Mouse (Mus musculus): ENCODE measurements around the gene Tmem141. TPM values are rescaled to one million over a fixed set of nuclear protein-coding genes. Genes with fewer than 3 reads are reported as not detected.

Tmem141 gene
- polyA plus RNA-seq (2014; fragmentation: Nextera tagmentation; extraction: Ambion mirVana): 12.6 and 17.9 TPM in 2 replicates

DNA sequence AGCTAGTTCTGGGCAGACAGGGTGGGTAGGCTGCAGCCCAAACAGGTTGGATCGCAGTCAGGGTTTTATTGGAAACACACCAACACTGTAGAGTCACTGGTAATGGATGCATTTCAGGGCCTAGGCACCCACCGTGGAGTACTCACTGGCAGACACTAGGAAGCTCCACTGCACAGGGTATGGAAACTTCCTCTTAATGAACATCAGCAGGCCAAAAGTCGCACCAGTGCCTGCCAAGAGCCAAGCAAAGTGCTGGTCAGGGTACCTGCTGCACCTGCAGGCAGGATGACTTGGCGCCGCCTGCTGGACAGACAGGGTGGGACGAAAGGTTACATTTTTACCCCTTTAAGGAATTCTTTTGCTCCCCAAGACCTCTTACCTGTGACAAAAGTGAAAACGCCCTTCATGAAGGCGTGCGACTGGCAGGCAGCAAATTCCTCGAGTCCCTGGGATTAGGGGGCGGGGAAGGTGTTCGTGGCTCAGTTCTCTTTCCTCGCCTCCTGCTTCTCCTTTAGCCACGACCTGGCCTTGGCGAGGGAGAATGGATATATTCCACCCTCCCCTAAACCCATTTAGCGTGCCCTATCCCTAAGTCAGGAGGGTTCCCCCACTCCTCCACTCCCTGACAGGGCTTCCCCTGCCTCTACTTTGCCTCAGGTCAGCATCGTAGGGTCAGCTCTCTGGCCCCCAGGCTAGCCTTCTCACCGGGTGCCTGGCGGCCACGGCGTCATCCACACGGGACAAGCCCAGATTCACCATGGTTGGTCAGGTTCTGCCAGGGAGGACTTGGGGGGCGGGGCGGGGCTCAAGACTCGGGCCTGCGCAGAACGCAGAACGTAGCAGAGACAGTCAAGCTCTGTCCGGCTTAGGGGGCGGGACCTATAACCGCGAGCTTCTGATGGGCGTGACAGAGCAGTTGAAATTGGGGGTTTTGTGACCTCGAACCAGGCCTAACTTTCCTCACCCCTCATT is at the start of gene Tmem141:
Tmem141 (minus strand) TSS at position 777 of the 972 bp plus-strand sequence.
- WGBS: 5% methylated on average over 34 of the region's 34 CpGs
- DNase-seq (ENCODE audit: low spot score): peak; percentile 88
- no peaks in the 10 kb centered on the region for H3K9me3 ChIP-seq (ENCODE audit: control insufficient read depth, low read length)
- no peaks in the 10 kb centered on the region for H3K36me3 ChIP-seq (ENCODE audit: control insufficient read depth, insufficient read depth, low read length)
- ATAC-seq (replicated peaks; ENCODE audit: low FRiP score): peak; percentile 92
- H3K27ac ChIP-seq (ENCODE audit: low read depth, low read length): no peak within 1 kb of the TSS
- H3K9ac ChIP-seq (ENCODE audit: low read length): peak within 1 kb of the TSS; percentile 62
- H3K4me2 ChIP-seq (ENCODE audit: low read depth, low read length, severe bottlenecking): peak within 1 kb of the TSS; percentile 72
- H3K27me3 ChIP-seq (ENCODE audit: control insufficient read depth, insufficient read depth, low read length): peaks cover 7% of the 10 kb centered on the region
- H3K4me1 ChIP-seq (replicated peaks; ENCODE audit: control insufficient read depth, insufficient read depth, low read length): no peaks in the 10 kb centered on the region; the same call in 1 of the 2 replicates
- peak within 1 kb of the TSS; percentile 38 for H3K4me3 ChIP-seq (ENCODE audit: low read depth, low read length)

DNA sequence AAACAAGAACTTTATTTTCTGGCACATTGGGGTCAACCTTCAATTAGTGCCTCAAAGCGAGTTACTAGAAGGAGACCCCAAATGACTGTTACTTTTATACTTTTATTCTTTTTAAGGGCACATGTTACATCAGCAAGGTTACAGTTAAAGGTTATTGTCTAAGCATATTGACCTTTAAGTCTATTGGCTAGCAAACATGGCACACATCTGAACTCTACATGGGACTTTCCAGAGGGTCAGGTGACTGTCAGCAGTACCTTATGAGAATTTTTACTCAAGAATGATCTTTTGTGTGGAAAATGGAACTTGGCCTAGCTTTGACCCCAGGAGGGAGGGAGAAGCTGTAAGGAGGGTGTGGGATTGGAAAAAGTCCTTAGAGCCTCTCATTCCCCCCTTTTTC is 44.7 kb upstream of the Tmem141 start:
- Histone ChIP-seq H3K9me3 (ENCODE audit: control insufficient read depth, low read length) (no peaks in the 10 kb centered on the region), H3K27me3 (ENCODE audit: control insufficient read depth, insufficient read depth, low read length) (no peaks in the 10 kb centered on the region), H3K4me2 (ENCODE audit: low read depth, low read length, severe bottlenecking) (no peak overlapping the region), H3K4me3 (ENCODE audit: low read depth, low read length) (no peak overlapping the region), H3K9ac (ENCODE audit: low read length) (no peak overlapping the region), H3K36me3 (ENCODE audit: control insufficient read depth, insufficient read depth, low read length) (no peaks in the 10 kb centered on the region), H3K27ac (ENCODE audit: low read depth, low read length) (no peak overlapping the region), H3K4me1 (replicated peaks; ENCODE audit: control insufficient read depth, insufficient read depth, low read length) (no peaks in the 10 kb centered on the region)
- DNase-seq (ENCODE audit: low spot score) (peak; percentile 13), ATAC-seq (replicated peaks; ENCODE audit: low FRiP score) (no peak)
- WGBS: 76% methylated on average over 1 of the region's 1 CpGs

DNA sequence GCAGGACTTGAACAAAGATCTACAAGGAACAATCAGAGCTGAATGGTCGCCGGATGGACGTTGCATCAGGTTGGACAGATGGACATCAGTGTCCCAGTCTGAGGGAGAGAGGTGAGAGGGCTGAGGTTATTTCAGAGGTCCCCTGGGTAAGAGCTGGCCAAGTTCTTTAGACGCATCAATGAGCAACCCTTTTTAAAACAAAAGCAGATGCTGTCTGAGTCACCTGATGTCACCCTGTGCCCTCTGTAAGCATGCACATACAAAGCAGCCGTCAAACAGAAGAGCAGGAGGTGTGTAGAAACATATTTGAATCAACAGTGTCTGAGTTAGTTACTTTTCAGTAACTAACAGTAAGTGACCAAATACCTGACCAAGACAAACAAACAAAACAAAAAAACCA is 42.3 kb upstream of the Tmem141 start:
- no peaks in the 10 kb centered on the region for H3K27me3 ChIP-seq (ENCODE audit: control insufficient read depth, insufficient read depth, low read length)
- no peak for ATAC-seq (replicated peaks; ENCODE audit: low FRiP score)
- H3K9ac ChIP-seq (ENCODE audit: low read length): no peak overlapping the region
- no peaks in the 10 kb centered on the region for H3K36me3 ChIP-seq (ENCODE audit: control insufficient read depth, insufficient read depth, low read length)
- 87% methylated on average over 5 of the region's 5 CpGs for WGBS
- H3K4me3 ChIP-seq (ENCODE audit: low read depth, low read length): no peak overlapping the region
- no peak overlapping the region for H3K4me2 ChIP-seq (ENCODE audit: low read depth, low read length, severe bottlenecking)
- no peaks in the 10 kb centered on the region for H3K4me1 ChIP-seq (replicated peaks; ENCODE audit: control insufficient read depth, insufficient read depth, low read length)
- DNase-seq (ENCODE audit: low spot score): no peak
- no peaks in the 10 kb centered on the region for H3K9me3 ChIP-seq (ENCODE audit: control insufficient read depth, low read length)
- no peak overlapping the region for H3K27ac ChIP-seq (ENCODE audit: low read depth, low read length)

DNA sequence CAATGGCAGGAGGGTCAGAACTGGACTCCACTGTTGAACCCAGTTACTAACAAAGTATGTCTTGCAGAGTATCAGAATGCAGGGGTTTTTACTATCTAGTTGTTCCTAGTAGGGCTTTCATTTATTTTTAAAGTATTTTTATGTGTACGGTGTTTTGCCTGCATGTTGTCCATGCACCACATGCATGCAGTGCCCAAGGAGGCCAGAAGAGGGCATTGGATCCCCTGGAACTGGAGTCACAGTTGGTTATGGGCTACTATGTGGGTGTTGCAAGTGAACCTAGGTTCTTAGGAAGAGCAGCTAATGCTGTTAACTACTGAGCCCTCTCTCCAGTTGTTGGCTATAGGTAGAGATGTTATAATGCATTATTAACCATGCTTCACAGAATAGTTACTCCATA is 41.7 kb upstream of the Tmem141 start:
- peak; percentile 70 for DNase-seq (ENCODE audit: low spot score)
- no peak overlapping the region for H3K9ac ChIP-seq (ENCODE audit: low read length)
- 72% methylated on average over 1 of the region's 1 CpGs for WGBS

GRCm38 (mm10) chr2:25661245-25661970 is 39.6 kb upstream of the Tmem141 start:
- ATAC-seq (replicated peaks; ENCODE audit: low FRiP score): no peak
- WGBS: 90% methylated on average over 6 of the region's 6 CpGs
- no peak overlapping the region for H3K4me2 ChIP-seq (ENCODE audit: low read depth, low read length, severe bottlenecking)
- no peak overlapping the region for H3K27ac ChIP-seq (ENCODE audit: low read depth, low read length)
- no peak overlapping the region for H3K4me3 ChIP-seq (ENCODE audit: low read depth, low read length)
- no peak overlapping the region for H3K9ac ChIP-seq (ENCODE audit: low read length)
- no peaks in the 10 kb centered on the region for H3K9me3 ChIP-seq (ENCODE audit: control insufficient read depth, low read length)
- DNase-seq (ENCODE audit: low spot score): no peak
- no peaks in the 10 kb centered on the region for H3K36me3 ChIP-seq (ENCODE audit: control insufficient read depth, insufficient read depth, low read length)
- no peaks in the 10 kb centered on the region for H3K4me1 ChIP-seq (replicated peaks; ENCODE audit: control insufficient read depth, insufficient read depth, low read length)
- no peaks in the 10 kb centered on the region for H3K27me3 ChIP-seq (ENCODE audit: control insufficient read depth, insufficient read depth, low read length)

More for the DNA sequence above, 41.7 kb upstream of the Tmem141 start:
- no peaks in the 10 kb centered on the region for H3K36me3 ChIP-seq (ENCODE audit: control insufficient read depth, insufficient read depth, low read length)
- no peak overlapping the region for H3K4me2 ChIP-seq (ENCODE audit: low read depth, low read length, severe bottlenecking)
- no peak overlapping the region for H3K27ac ChIP-seq (ENCODE audit: low read depth, low read length)
- no peaks in the 10 kb centered on the region for H3K4me1 ChIP-seq (replicated peaks; ENCODE audit: control insufficient read depth, insufficient read depth, low read length)
- no peak overlapping the region for H3K4me3 ChIP-seq (ENCODE audit: low read depth, low read length)
- H3K27me3 ChIP-seq (ENCODE audit: control insufficient read depth, insufficient read depth, low read length): no peaks in the 10 kb centered on the region
- H3K9me3 ChIP-seq (ENCODE audit: control insufficient read depth, low read length): no peaks in the 10 kb centered on the region
- no peak for ATAC-seq (replicated peaks; ENCODE audit: low FRiP score)

- H3K27ac ChIP-seq (ENCODE audit: low read depth, low read length): no peak overlapping the region
- WGBS: 91% methylated on average over 8 of the region's 8 CpGs
- ATAC-seq (replicated peaks; ENCODE audit: low FRiP score) (no peak), DNase-seq (ENCODE audit: low spot score) (no peak)
- H3K9ac ChIP-seq (ENCODE audit: low read length): no peak overlapping the region
- no peaks in the 10 kb centered on the region for H3K36me3 ChIP-seq (ENCODE audit: control insufficient read depth, insufficient read depth, low read length)
- H3K4me3 ChIP-seq (ENCODE audit: low read depth, low read length): no peak overlapping the region
- no peaks in the 10 kb centered on the region for H3K9me3 ChIP-seq (ENCODE audit: control insufficient read depth, low read length)
- no peak overlapping the region for H3K4me2 ChIP-seq (ENCODE audit: low read depth, low read length, severe bottlenecking)
- no peaks in the 10 kb centered on the region for H3K27me3 ChIP-seq (ENCODE audit: control insufficient read depth, insufficient read depth, low read length)
- H3K4me1 ChIP-seq (replicated peaks; ENCODE audit: control insufficient read depth, insufficient read depth, low read length): no peaks in the 10 kb centered on the region
Measured at GRCm38 (mm10) chr2:25660279-25660678, 38.5 kb upstream of the Tmem141 start.

DNA sequence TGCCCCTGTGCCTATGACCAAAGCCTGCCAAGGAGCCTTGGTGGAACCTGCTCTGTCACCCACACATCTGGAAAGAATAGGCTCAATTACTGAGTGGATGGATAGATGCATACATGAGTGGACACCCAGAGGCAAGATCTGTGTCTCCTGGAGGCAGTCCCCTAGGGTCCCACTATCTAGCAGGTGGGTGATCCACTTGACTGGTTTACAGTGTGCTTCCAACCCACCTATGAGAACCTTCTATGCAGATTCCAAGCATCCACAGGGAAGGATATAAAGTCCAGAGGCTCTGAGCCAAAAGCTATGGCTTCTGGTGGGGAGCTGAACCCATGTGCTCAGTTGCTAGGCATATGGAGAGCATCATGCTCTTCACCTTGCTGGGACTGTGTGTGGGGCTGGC is 35.8 kb upstream of the Tmem141 start, which contains the start of gene Lcn5:
Lcn5 (plus strand) TSS at position 301 of the 400 bp plus-strand sequence.
- DNase-seq (ENCODE audit: low spot score): no peak
- H3K9me3 ChIP-seq (ENCODE audit: control insufficient read depth, low read length): no peaks in the 10 kb centered on the region
- no peaks in the 10 kb centered on the region for H3K36me3 ChIP-seq (ENCODE audit: control insufficient read depth, insufficient read depth, low read length)
- no peak for ATAC-seq (replicated peaks; ENCODE audit: low FRiP score)
- H3K9ac ChIP-seq (ENCODE audit: low read length): no peak within 1 kb of the TSS
- no peaks in the 10 kb centered on the region for H3K27me3 ChIP-seq (ENCODE audit: control insufficient read depth, insufficient read depth, low read length)
- H3K4me2 ChIP-seq (ENCODE audit: low read depth, low read length, severe bottlenecking): no peak within 1 kb of the TSS
- no peak within 1 kb of the TSS for H3K4me3 ChIP-seq (ENCODE audit: low read depth, low read length)
- H3K27ac ChIP-seq (ENCODE audit: low read depth, low read length): no peak within 1 kb of the TSS
- H3K4me1 ChIP-seq (replicated peaks; ENCODE audit: control insufficient read depth, insufficient read depth, low read length): no peaks in the 10 kb centered on the region

GRCm38 (mm10) chr2:25657246-25657645 is 35.4 kb upstream of the Tmem141 start:
- H3K4me3 ChIP-seq (ENCODE audit: low read depth, low read length): no peak overlapping the region
- no peaks in the 10 kb centered on the region for H3K9me3 ChIP-seq (ENCODE audit: control insufficient read depth, low read length)
- no peak overlapping the region for H3K4me2 ChIP-seq (ENCODE audit: low read depth, low read length, severe bottlenecking)
- no peaks in the 10 kb centered on the region for H3K27me3 ChIP-seq (ENCODE audit: control insufficient read depth, insufficient read depth, low read length)
- no peak for DNase-seq (ENCODE audit: low spot score)
- no peak overlapping the region for H3K27ac ChIP-seq (ENCODE audit: low read depth, low read length)
- WGBS: 92% methylated on average over 4 of the region's 4 CpGs
- no peak overlapping the region for H3K9ac ChIP-seq (ENCODE audit: low read length)
- ATAC-seq (replicated peaks; ENCODE audit: low FRiP score): no peak
- H3K4me1 ChIP-seq (replicated peaks; ENCODE audit: control insufficient read depth, insufficient read depth, low read length): no peaks in the 10 kb centered on the region
- no peaks in the 10 kb centered on the region for H3K36me3 ChIP-seq (ENCODE audit: control insufficient read depth, insufficient read depth, low read length)

Data from forebrain, embryonic 11.5 days (tissue).